In genomic region chr10:96125771-96126454, GRCm38 (mm10) we compare ENCODE assay signal across 20 mouse cellular contexts. TPM values are rescaled to one million over a fixed set of nuclear protein-coding genes. Genes with fewer than 3 reads are reported as not detected.
DNase-seq lines count a peak whose midpoint lies in the region; ATAC-seq and TF ChIP-seq lines count a peak whose summit lies in the region.
"Had no signal": no experiment of that assay in that cellular context is flagged by ENCODE, and none has a peak within 500 bp of the region (broad histone marks: within the 10 kb centered on the region; RNA-seq: fewer than 3 reads in every experiment).

No protein-coding gene starts in this region.

- no peak for TF ChIP-seq CTCF in lung, postnatal 0 days (IDR thresholded peaks at IDR 0.05)

- no peak overlapping the region for H3K4me2 ChIP-seq in embryonic facial prominence, embryonic 14.5 days (ENCODE audit: low read depth, low read length)
- no peak overlapping the region for H3K4me2 ChIP-seq in lung, postnatal 0 days (replicated peaks; ENCODE audit: low read depth, low read length)
- H3K4me2 ChIP-seq: embryonic facial prominence, embryonic 12.5 days; forebrain, embryonic 13.5 days had no signal

- ATAC-seq in embryonic facial prominence, embryonic 14.5 days (ENCODE audit: low read depth) = no peak
- peak; percentile 68; the same call in 1 of the 2 replicates for ATAC-seq in lung, postnatal 0 days
- ATAC-seq: forebrain, embryonic 13.5 days had no signal

- 60% methylated on average over 9 of the region's 9 CpGs for WGBS in embryonic facial prominence, embryonic 14.5 days
- 69% methylated on average over 9 of the region's 9 CpGs for WGBS in embryonic facial prominence, embryonic 10.5 days
- 45% methylated on average over 9 of the region's 9 CpGs for WGBS in lung, postnatal 0 days

- H3K4me1 ChIP-seq in embryonic facial prominence, embryonic 14.5 days (ENCODE audit: control insufficient read depth, insufficient read depth, low read length) = no peaks in the 10 kb centered on the region
- H3K4me1 ChIP-seq in embryonic facial prominence, embryonic 10.5 days = no peaks in the 10 kb centered on the region
- no peaks in the 10 kb centered on the region for H3K4me1 ChIP-seq in lung, postnatal 0 days (ENCODE audit: insufficient read depth, low read depth, low read length)
- H3K4me1 ChIP-seq: embryonic facial prominence, embryonic 12.5 days; forebrain, embryonic 13.5 days had no signal

- TF ChIP-seq EP300 in lung, postnatal 0 days (IDR thresholded peaks at IDR 0.05) = no peak

- no peak overlapping the region for H3K4me3 ChIP-seq in embryonic facial prominence, embryonic 14.5 days (ENCODE audit: low read depth, low read length)
- no peak overlapping the region for H3K4me3 ChIP-seq in embryonic facial prominence, embryonic 10.5 days
- H3K4me3 ChIP-seq in lung, postnatal 0 days (ENCODE audit: low read depth, low read length) = no peak overlapping the region
- H3K4me3 ChIP-seq: embryonic facial prominence, embryonic 12.5 days; forebrain, embryonic 13.5 days; heart, adult 2 months had no signal

- no peaks in the 10 kb centered on the region for H3K9me3 ChIP-seq in embryonic facial prominence, embryonic 14.5 days (ENCODE audit: control insufficient read depth, low read length)
- H3K9me3 ChIP-seq in embryonic facial prominence, embryonic 10.5 days = no peaks in the 10 kb centered on the region
- no peaks in the 10 kb centered on the region for H3K9me3 ChIP-seq in lung, postnatal 0 days (ENCODE audit: low read length)
- H3K9me3 ChIP-seq: embryonic facial prominence, embryonic 12.5 days; forebrain, embryonic 13.5 days had no signal

- DNase-seq in embryonic facial prominence, embryonic 14.5 days (ENCODE audit: low spot score) = peak; percentile 12
- no peak for DNase-seq in embryonic facial prominence, embryonic 10.5 days (ENCODE audit: low spot score)
- peak; percentile 17 for DNase-seq in layer of hippocampus, adult 11-12 months (ENCODE audit: low spot score)
- no peak for DNase-seq in layer of hippocampus, postnatal 10 days (ENCODE audit: low spot score in 2 of 2)
- peak; percentile 33 for DNase-seq in forelimb bud, embryonic 11.5 days (ENCODE audit: low read depth, low spot score)
- DNase-seq in lung, postnatal 0 days (ENCODE audit: low spot score) = peak; percentile 60
- no peak for DNase-seq in thymus, postnatal 36 days
- DNase-seq in right cerebral cortex, adult 18-20 months = no peak
- DNase-seq: adrenal gland, adult 8-10 months; cerebellum, postnatal 25 days; heart, adult 2 months; heart, postnatal 14 days; retina, postnatal 1 day; spleen, adult 18-20 months had no signal

- H3K27me3 ChIP-seq in embryonic facial prominence, embryonic 14.5 days (replicated peaks; ENCODE audit: control insufficient read depth, insufficient read depth, low read length) = no peaks in the 10 kb centered on the region
- H3K27me3 ChIP-seq in embryonic facial prominence, embryonic 10.5 days (replicated peaks; ENCODE audit: low read depth, poor library complexity, severe bottlenecking) = no peaks in the 10 kb centered on the region
- H3K27me3 ChIP-seq in lung, postnatal 0 days (replicated peaks; ENCODE audit: insufficient read depth, low read length) = no peaks in the 10 kb centered on the region
- H3K27me3 ChIP-seq: embryonic facial prominence, embryonic 12.5 days; forebrain, embryonic 13.5 days had no signal

- no peaks in the 10 kb centered on the region for H3K36me3 ChIP-seq in embryonic facial prominence, embryonic 14.5 days (ENCODE audit: control insufficient read depth, insufficient read depth, low read length)
- H3K36me3 ChIP-seq in embryonic facial prominence, embryonic 10.5 days (replicated peaks) = no peaks in the 10 kb centered on the region
- no peaks in the 10 kb centered on the region for H3K36me3 ChIP-seq in lung, postnatal 0 days (ENCODE audit: insufficient read depth, low read length)
- H3K36me3 ChIP-seq: embryonic facial prominence, embryonic 12.5 days had no signal

- no peak overlapping the region for H3K27ac ChIP-seq in embryonic facial prominence, embryonic 14.5 days (replicated peaks; ENCODE audit: low read depth, low read length)
- H3K27ac ChIP-seq in embryonic facial prominence, embryonic 10.5 days (replicated peaks) = no peak overlapping the region
- no peak overlapping the region for H3K27ac ChIP-seq in lung, postnatal 0 days (ENCODE audit: low read length)
- H3K27ac ChIP-seq: embryonic facial prominence, embryonic 12.5 days; forebrain, embryonic 13.5 days; heart, adult 2 months; liver, embryonic 14.5 days had no signal

- H3K9ac ChIP-seq in embryonic facial prominence, embryonic 14.5 days (ENCODE audit: low read depth, low read length) = no peak overlapping the region
- H3K9ac ChIP-seq in lung, postnatal 0 days (replicated peaks; ENCODE audit: low read depth) = no peak overlapping the region
- H3K9ac ChIP-seq: embryonic facial prominence, embryonic 12.5 days; forebrain, embryonic 13.5 days; liver, embryonic 14.5 days had no signal

RNA-seq across cellular contexts. Expression of gene Gm5426, which starts 10.5 kb away (rescaled TPM):
- polyA plus RNA-seq in embryonic facial prominence, embryonic 14.5 days (2014; fragmentation: Nextera tagmentation; extraction: Ambion mirVana) = not detected in 2 replicates
- polyA plus RNA-seq in embryonic facial prominence, embryonic 10.5 days (2016; fragmentation: Nextera tagmentation; extraction: Ambion mirVana) = not detected in 2 replicates
- total RNA-seq in layer of hippocampus, postnatal 10 days (2021) = not detected
- polyA plus RNA-seq in lung, postnatal 0 days (2015; fragmentation: Nextera tagmentation; extraction: Ambion mirVana) = not detected in 2 replicates
- total RNA-seq: adrenal gland, adult 8-10 months; heart, adult 2 months; heart, postnatal 14 days; left cerebral cortex, adult 18-20 months; megakaryocyte progenitor cell, adult 5-6 weeks had no signal
- polyA plus RNA-seq: embryonic facial prominence, embryonic 12.5 days; forebrain, embryonic 13.5 days; heart, adult 2 months; liver, embryonic 14.5 days; neural tube, embryonic 14.5 days had no signal

Comparison
In these comparisons a context has a peak if more than half of its experiments do, and no peak if none do; other contexts are left out.
1. DNase-seq: peak in embryonic facial prominence, embryonic 14.5 days (single experiment), layer of hippocampus, adult 11-12 months (single experiment), forelimb bud, embryonic 11.5 days (single experiment) and lung, postnatal 0 days (single experiment); none in embryonic facial prominence, embryonic 10.5 days (single experiment), layer of hippocampus, postnatal 10 days (0 of 2), thymus, postnatal 36 days (0 of 2) and right cerebral cortex, adult 18-20 months (single experiment).